Mouse (Mus musculus) CD4-positive, CD25-positive, alpha-beta regulatory T cell (primary cell): ENCODE measurements around the gene Eef1b2. TPM values are rescaled to one million over a fixed set of nuclear protein-coding genes. Genes with fewer than 3 reads are reported as not detected.

ENCODE experiments used
- polyA plus RNA-seq: library from polyadenylated mRNA; unstranded; fragments of 100-300 nt; shearing (Covaris generic); gene quantifications from one replicate; pipeline ENCODE4 v1.2.1, GENCODE M21; 2017

Gene Eef1b2
- 411 TPM for polyA plus RNA-seq

DNA sequence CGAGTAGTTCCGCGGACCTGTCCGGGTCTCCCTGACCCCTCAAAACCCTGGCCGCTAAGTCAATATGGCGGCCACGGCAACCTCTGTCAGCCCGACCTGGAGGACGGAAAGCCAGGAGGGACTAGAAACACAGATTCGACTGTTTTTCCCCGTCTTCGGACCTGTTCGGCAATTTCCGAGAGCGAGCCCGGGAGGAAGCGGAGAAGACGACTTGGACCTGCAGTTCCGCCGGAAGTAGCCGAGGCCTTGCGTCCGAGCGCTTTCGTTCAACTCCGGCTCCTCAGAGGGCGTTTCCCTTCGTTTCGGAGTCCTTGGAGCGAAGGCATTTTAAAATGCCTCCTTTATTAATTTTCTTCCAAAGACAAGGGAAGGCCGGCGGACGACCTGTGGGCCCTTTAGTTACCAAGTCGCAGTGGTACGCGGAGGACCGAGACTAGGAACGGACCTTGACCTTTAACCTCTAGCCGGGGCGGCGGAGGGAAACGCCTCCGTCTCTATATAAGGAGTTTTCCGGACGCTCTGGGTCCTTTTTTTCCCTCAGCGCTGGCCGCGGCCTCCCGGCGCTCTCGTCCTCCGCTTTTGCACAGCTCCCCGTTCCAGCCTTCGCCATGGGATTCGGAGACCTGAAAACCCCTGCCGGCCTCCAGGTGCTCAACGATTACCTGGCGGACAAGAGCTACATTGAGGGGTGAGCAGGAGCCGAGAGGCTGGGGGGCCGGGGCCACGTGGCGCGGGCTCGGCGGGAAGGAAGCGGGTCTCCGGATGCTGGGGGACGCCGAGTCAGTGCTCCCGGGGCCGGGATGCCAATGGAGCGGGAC, at the start of gene Eef1b2, which contains the start of gene Ndufs1:
TSS of gene Eef1b2 (plus strand) at position 222 of the 818 bp plus-strand sequence.
TSS of gene Ndufs1 (minus strand) at position 230 of the 818 bp plus-strand sequence.

DNA sequence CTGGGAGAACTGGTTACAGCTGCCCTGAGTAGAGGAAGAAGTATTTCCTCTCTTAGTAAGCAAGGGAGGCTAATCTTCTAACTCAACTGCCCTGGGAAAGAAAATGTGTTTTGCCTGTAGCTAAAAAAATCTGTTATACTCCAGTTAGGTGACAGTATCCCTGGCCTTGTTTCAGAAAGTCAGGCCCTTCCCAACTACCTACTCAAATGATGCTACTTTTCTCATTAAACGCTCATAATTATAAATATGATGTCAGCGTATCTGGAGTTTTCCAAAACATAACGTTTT, 37.6 kb downstream of the Eef1b2 start, which contains the start of gene Gpr1:
TSS of gene Gpr1 (minus strand) at position 273 of the 288 bp plus-strand sequence.

Other genes starting within 250 kb of the Eef1b2 start
- gene Ino80d, start 62.2 kb upstream of the Eef1b2 start, polyA plus RNA-seq = 22.1 TPM
- 112 TPM for gene Ndufs1, start within 50 bp of the Eef1b2 start, polyA plus RNA-seq
- not detected for gene Gpr1, start 37.7 kb downstream of the Eef1b2 start, polyA plus RNA-seq
- gene Zdbf2, start 96.4 kb downstream of the Eef1b2 start, polyA plus RNA-seq = 0.01 TPM